Mouse (Mus musculus) heart, embryonic 11.5 days (tissue): ENCODE results near the gene Hecw2. TPM values are rescaled to one million over a fixed set of nuclear protein-coding genes. Genes with fewer than 3 reads are reported as not detected.

Source experiments
- ATAC-seq: fragments of 200-750 bp; cut with Nextera tagmentation; replicated peaks from 2 replicates; pipeline ENCODE4 v1.8.0; 2017; ENCODE audit warnings: moderate library complexity; ENCODE audit not compliant: insufficient number of reproducible peaks, low FRiP score, low TSS enrichment
- H3K27ac ChIP-seq: fragments of 300-500 bp; sonication (generic); 2 replicates; pipeline ENCODE4 v1.5.1; 2014; ENCODE audit warnings: mild to moderate bottlenecking, low read depth, low read length
- H3K27me3 ChIP-seq: fragments of 300-500 bp; sonication (generic); 2 replicates; pipeline ENCODE4 v1.6.1; 2014; ENCODE audit warnings: mild to moderate bottlenecking, low read length, mixed read lengths; ENCODE audit not compliant: control insufficient read depth, insufficient read depth
- H3K36me3 ChIP-seq: fragments of 300-500 bp; sonication (generic); 2 replicates; pipeline ENCODE4 v1.6.1; 2014; ENCODE audit warnings: mild to moderate bottlenecking, low read length, moderate library complexity, mixed read lengths; ENCODE audit not compliant: control insufficient read depth, insufficient read depth
- H3K4me1 ChIP-seq: fragments of 300-500 bp; sonication (generic); 2 replicates; pipeline ENCODE4 v1.6.1; 2014; ENCODE audit warnings: low read length; ENCODE audit not compliant: control insufficient read depth, insufficient read depth
- H3K4me2 ChIP-seq: fragments of 300-500 bp; sonication (generic); 2 replicates; pipeline ENCODE4 v1.6.1; 2014; ENCODE audit warnings: mild to moderate bottlenecking, moderate library complexity
- H3K4me3 ChIP-seq: fragments of 300-500 bp; sonication (generic); 2 replicates; pipeline ENCODE4 v1.5.1; 2014; ENCODE audit warnings: low read depth, low read length
- H3K9ac ChIP-seq: fragments of 300-500 bp; sonication (generic); 2 replicates; pipeline ENCODE4 v1.6.1; 2014; ENCODE audit warnings: mild to moderate bottlenecking, low read depth, low read length, moderate library complexity
- H3K9me3 ChIP-seq: fragments of 300-500 bp; sonication (generic); replicated peaks from 2 replicates; pipeline ENCODE4 v1.6.1; 2016; ENCODE audit warnings: low read length; ENCODE audit not compliant: control insufficient read depth
- WGBS: fragments of 180-500 bp; shearing (Covaris S2); extraction: QIAGEN DNeasy Blood & Tissue Kit; methylation state at CpG from one replicate; pipeline ENCODE4 v1.1.7; 2014; ENCODE audit not compliant: insufficient replicate concordance; 5-methylcytosine and 5-hydroxymethylcytosine counted together
- polyA plus RNA-seq: library from polyadenylated mRNA; unstranded; fragments of >200 nt; fragmentation: Nextera tagmentation; extraction: Ambion mirVana; gene quantifications from 2 replicates; pipeline ENCODE4 v1.2.1, GENCODE M21; 2014

Gene Hecw2
- polyA plus RNA-seq, 1 experiment from 2014 or later: 6.5 TPM

GRCm38 (mm10) chr1:53820041-53820632, 374.8 kb downstream of the Hecw2 start:
- peaks cover 2% of the 10 kb centered on the region; the same call in 1 of the 2 replicates for H3K36me3 ChIP-seq
- H3K4me2 ChIP-seq: no peak overlapping the region
- no peak overlapping the region for H3K9ac ChIP-seq
- H3K9me3 ChIP-seq: no peaks in the 10 kb centered on the region
- no peak overlapping the region for H3K4me3 ChIP-seq
- H3K27me3 ChIP-seq: no peaks in the 10 kb centered on the region
- H3K4me1 ChIP-seq: peaks cover 3% of the 10 kb centered on the region; the same call in 1 of the 2 replicates
- H3K27ac ChIP-seq: no peak overlapping the region
- no peak for ATAC-seq
- 76% methylated on average over 5 of the region's 5 CpGs for WGBS

- Histone ChIP-seq H3K27me3 (no peaks in the 10 kb centered on the region), H3K27ac (no peak overlapping the region), H3K4me3 (no peak overlapping the region), H3K4me1 (no peaks in the 10 kb centered on the region), H3K9me3 (no peaks in the 10 kb centered on the region), H3K4me2 (no peak overlapping the region), H3K36me3 (no peaks in the 10 kb centered on the region; the same call in 1 of the 2 replicates), H3K9ac (no peak overlapping the region)
- WGBS: 62% methylated on average over 3 of the region's 3 CpGs
- ATAC-seq: no peak
These were observed 376.7 kb downstream of the Hecw2 start for GRCm38 (mm10) chr1:53818072-53818862.

- H3K36me3 ChIP-seq: peaks cover 3% of the 10 kb centered on the region; the same call in 1 of the 2 replicates
- no peak overlapping the region for H3K4me3 ChIP-seq
- H3K27ac ChIP-seq: no peak overlapping the region
- H3K27me3 ChIP-seq: no peaks in the 10 kb centered on the region
- no peak overlapping the region for H3K4me2 ChIP-seq
- 75% methylated on average over 2 of the region's 2 CpGs for WGBS
- no peak overlapping the region for H3K9ac ChIP-seq
- no peaks in the 10 kb centered on the region for H3K9me3 ChIP-seq
- no peak for ATAC-seq
- no peaks in the 10 kb centered on the region for H3K4me1 ChIP-seq
These were observed 378.6 kb downstream of the Hecw2 start for GRCm38 (mm10) chr1:53816353-53816752.

- Histone ChIP-seq H3K27ac (no peak overlapping the region), H3K4me3 (no peak overlapping the region), H3K27me3 (no peaks in the 10 kb centered on the region), H3K36me3 (peaks cover 3% of the 10 kb centered on the region; the same call in 1 of the 2 replicates), H3K9ac (no peak overlapping the region), H3K4me1 (no peaks in the 10 kb centered on the region), H3K4me2 (no peak overlapping the region), H3K9me3 (no peaks in the 10 kb centered on the region)
- ATAC-seq: no peak
- 72% methylated on average over 2 of the region's 2 CpGs for WGBS
These were observed 380.8 kb downstream of the Hecw2 start for GRCm38 (mm10) chr1:53814077-53814705.

- no peaks in the 10 kb centered on the region for H3K4me1 ChIP-seq
- no peaks in the 10 kb centered on the region for H3K27me3 ChIP-seq
- no peak for ATAC-seq
- H3K4me3 ChIP-seq: no peak overlapping the region
- H3K9me3 ChIP-seq: no peaks in the 10 kb centered on the region
- H3K27ac ChIP-seq: no peak overlapping the region
- WGBS: 84% methylated on average over 4 of the region's 4 CpGs
- H3K9ac ChIP-seq: no peak overlapping the region
- H3K36me3 ChIP-seq: peaks cover 3% of the 10 kb centered on the region; the same call in 1 of the 2 replicates
- no peak overlapping the region for H3K4me2 ChIP-seq
These were observed 383.0 kb downstream of the Hecw2 start for GRCm38 (mm10) chr1:53811919-53812318.

- H3K4me1 ChIP-seq: no peaks in the 10 kb centered on the region
- H3K4me2 ChIP-seq: no peak overlapping the region
- H3K9ac ChIP-seq: no peak overlapping the region
- WGBS: 73% methylated on average over 2 of the region's 2 CpGs
- H3K36me3 ChIP-seq: peaks cover 3% of the 10 kb centered on the region; the same call in 1 of the 2 replicates
- no peak overlapping the region for H3K27ac ChIP-seq
- no peaks in the 10 kb centered on the region for H3K9me3 ChIP-seq
- no peak for ATAC-seq
- H3K27me3 ChIP-seq: no peaks in the 10 kb centered on the region
- H3K4me3 ChIP-seq: no peak overlapping the region
These were observed 386.7 kb downstream of the Hecw2 start for GRCm38 (mm10) chr1:53808229-53808628.

GRCm38 (mm10) chr1:53797811-53798210, 397.2 kb downstream of the Hecw2 start:
- H3K4me3 ChIP-seq: no peak overlapping the region
- H3K27me3 ChIP-seq: no peaks in the 10 kb centered on the region
- H3K9ac ChIP-seq: no peak overlapping the region
- no peak overlapping the region for H3K4me2 ChIP-seq
- whole genome bisulfite sequencing: 65% methylated on average over 3 of the region's 3 CpGs
- H3K27ac ChIP-seq: no peak overlapping the region
- ATAC-seq: no peak
- H3K36me3 ChIP-seq: no peaks in the 10 kb centered on the region
- H3K4me1 ChIP-seq: peaks cover 5% of the 10 kb centered on the region
- no peaks in the 10 kb centered on the region for H3K9me3 ChIP-seq

GRCm38 (mm10) chr1:53797074-53797473, 397.9 kb downstream of the Hecw2 start:
- peaks cover 5% of the 10 kb centered on the region for H3K4me1 ChIP-seq
- no peaks in the 10 kb centered on the region for H3K27me3 ChIP-seq
- ATAC-seq: no peak
- H3K9ac ChIP-seq: no peak overlapping the region
- no peak overlapping the region for H3K27ac ChIP-seq
- 30% methylated on average over 5 of the region's 5 CpGs for WGBS
- H3K36me3 ChIP-seq: no peaks in the 10 kb centered on the region
- no peaks in the 10 kb centered on the region for H3K9me3 ChIP-seq
- no peak overlapping the region for H3K4me3 ChIP-seq
- no peak overlapping the region for H3K4me2 ChIP-seq
